Mouse (Mus musculus): Measurements from ENCODE around the gene Upf2. TPM values are rescaled to one million over a fixed set of nuclear protein-coding genes. Genes with fewer than 3 reads are reported as not detected.

Gene Upf2
- total and polyA plus RNA-seq, 3 experiments: 2.9 to 16.7 (median 16.2) TPM

DNA sequence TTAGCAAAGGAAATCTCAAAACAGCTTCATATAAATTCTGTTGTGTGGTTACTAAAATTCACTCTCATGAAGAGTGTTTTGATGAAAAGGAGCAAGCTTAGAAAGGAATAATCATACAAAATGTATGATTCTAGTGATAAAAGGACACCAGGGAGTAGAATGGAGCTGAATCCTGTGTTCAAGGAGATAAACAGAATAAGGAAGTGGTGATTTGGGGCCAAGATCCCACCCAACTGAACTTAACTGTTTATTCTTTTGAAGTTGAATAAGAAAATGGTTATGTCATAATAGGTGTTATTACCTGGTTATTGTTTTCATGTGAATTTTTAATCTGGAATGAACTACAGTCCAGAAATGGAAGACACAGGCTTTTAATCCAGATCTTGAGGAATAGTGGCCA lies 69.3 kb downstream of the Upf2 start:
- Histone ChIP-seq H3K4me1 (ENCODE audit: control insufficient read depth, insufficient read depth, low read length) (no peaks in the 10 kb centered on the region), H3K9ac (ENCODE audit: low read depth, low read length) (no peak overlapping the region), H3K4me3 (no peak overlapping the region), H3K27ac (no peak overlapping the region), H3K79me2 (replicated peaks; ENCODE audit: control insufficient read depth, insufficient read depth, low read length) (no peaks in the 10 kb centered on the region), H3K36me3 (ENCODE audit: control insufficient read depth, insufficient read depth, low read length) (no peaks in the 10 kb centered on the region), H3K27me3 (ENCODE audit: control insufficient read depth, insufficient read depth, low read length) (no peaks in the 10 kb centered on the region)
- intact Hi-C loops (cut with DNase I): no loop called here
- no peak for TF ChIP-seq POLR2A (IDR thresholded peaks at IDR 0.05; ENCODE audit: insufficient read depth, low read depth, low read length)
- no peak for TF ChIP-seq EP300 (IDR thresholded peaks at IDR 0.05; ENCODE audit: insufficient read depth, low read depth, low read length)
- TF ChIP-seq CTCF (IDR thresholded peaks at IDR 0.05): no peak
- DNase-seq: no peak

DNA sequence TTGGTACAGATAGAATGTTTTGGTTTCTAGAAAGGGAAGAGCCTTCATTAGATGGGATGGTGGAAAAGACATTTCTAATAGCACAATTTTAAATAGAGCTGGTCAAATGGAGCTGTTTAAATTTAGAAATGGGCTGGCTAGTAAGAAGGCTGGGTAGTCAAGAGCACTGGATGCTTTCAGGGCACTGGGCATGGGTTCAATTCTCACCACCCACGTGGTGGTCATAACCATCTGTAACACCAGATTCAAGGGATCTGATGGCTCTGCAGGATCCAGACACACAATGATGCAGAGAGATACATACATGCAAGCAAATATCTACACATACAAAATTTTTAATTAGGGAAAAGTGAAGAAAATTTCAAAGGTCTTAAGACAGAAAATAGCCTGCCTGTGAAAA lies 91.4 kb downstream of the Upf2 start:
- no peak overlapping the region for H3K4me3 ChIP-seq
- TF ChIP-seq CTCF (IDR thresholded peaks at IDR 0.05): no peak
- no peak for TF ChIP-seq POLR2A (IDR thresholded peaks at IDR 0.05; ENCODE audit: insufficient read depth, low read depth, low read length)
- TF ChIP-seq EP300 (IDR thresholded peaks at IDR 0.05; ENCODE audit: insufficient read depth, low read depth, low read length): no peak
- H3K27me3 ChIP-seq (ENCODE audit: control insufficient read depth, insufficient read depth, low read length): no peaks in the 10 kb centered on the region
- H3K36me3 ChIP-seq (ENCODE audit: control insufficient read depth, insufficient read depth, low read length): no peaks in the 10 kb centered on the region
- no peak overlapping the region for H3K9ac ChIP-seq (ENCODE audit: low read depth, low read length)
- H3K4me1 ChIP-seq (ENCODE audit: control insufficient read depth, insufficient read depth, low read length): no peaks in the 10 kb centered on the region
- 88% methylated on average over 1 of the region's 1 CpGs for WGBS
- intact Hi-C loops (cut with DNase I): no loop called here
- no peaks in the 10 kb centered on the region for H3K79me2 ChIP-seq (replicated peaks; ENCODE audit: control insufficient read depth, insufficient read depth, low read length)
- no peak overlapping the region for H3K27ac ChIP-seq
- no peak for DNase-seq

DNA sequence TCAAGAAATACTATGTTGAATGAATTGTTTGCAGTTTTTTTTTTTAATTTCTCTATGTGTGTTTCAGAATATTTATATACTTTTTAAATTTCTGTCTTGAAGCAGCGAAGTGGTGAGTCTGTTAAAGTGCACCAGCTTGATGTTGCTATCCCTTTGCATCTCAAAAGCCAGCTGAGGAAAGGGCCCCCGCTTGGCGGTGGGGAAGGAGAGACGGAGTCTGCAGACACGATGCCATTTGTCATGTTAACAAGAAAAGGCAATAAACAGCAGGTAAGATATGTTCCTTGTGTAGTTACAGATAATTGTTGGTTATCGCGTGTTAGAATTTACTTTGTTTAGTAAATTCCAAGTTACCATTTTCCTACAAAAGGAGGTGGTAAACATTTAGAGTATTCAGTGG lies 95.5 kb downstream of the Upf2 start:
- Histone ChIP-seq H3K4me1 (ENCODE audit: control insufficient read depth, insufficient read depth, low read length) (no peaks in the 10 kb centered on the region; the same call in 1 of the 2 replicates), H3K27me3 (ENCODE audit: control insufficient read depth, insufficient read depth, low read length) (no peaks in the 10 kb centered on the region), H3K9ac (ENCODE audit: low read depth, low read length) (no peak overlapping the region), H3K4me3 (no peak overlapping the region), H3K36me3 (ENCODE audit: control insufficient read depth, insufficient read depth, low read length) (peaks cover 3% of the 10 kb centered on the region), H3K79me2 (replicated peaks; ENCODE audit: control insufficient read depth, insufficient read depth, low read length) (no peaks in the 10 kb centered on the region), H3K27ac (no peak overlapping the region)
- TF ChIP-seq POLR2A (IDR thresholded peaks at IDR 0.05; ENCODE audit: insufficient read depth, low read depth, low read length) (no peak), CTCF (IDR thresholded peaks at IDR 0.05) (no peak), EP300 (IDR thresholded peaks at IDR 0.05; ENCODE audit: insufficient read depth, low read depth, low read length) (no peak)
- no peak for DNase-seq
- WGBS: 84% methylated on average over 7 of the region's 7 CpGs
- intact Hi-C loops (cut with DNase I): no loop called here

DNA sequence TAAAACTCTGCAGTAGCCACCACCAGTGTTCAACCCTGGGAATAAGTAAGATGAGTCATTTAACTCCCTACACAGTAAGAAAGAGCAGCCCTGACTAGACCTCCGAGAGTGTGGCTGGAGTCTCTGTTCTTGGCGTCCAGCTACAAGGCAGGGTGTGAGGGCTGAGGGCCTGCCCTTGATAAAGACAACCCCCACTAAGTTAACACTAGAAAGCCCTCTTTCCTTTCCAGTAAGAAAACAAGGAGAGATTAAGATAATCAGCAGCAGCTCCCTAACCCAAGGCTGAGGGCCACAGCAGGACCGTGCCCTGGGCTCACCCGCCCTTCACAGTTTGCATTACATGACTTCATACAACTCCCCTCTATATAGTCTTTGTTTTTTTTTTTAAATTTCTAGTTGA lies 97.3 kb downstream of the Upf2 start:
- intact Hi-C loops (cut with DNase I): no loop called here
- no peaks in the 10 kb centered on the region for H3K79me2 ChIP-seq (replicated peaks; ENCODE audit: control insufficient read depth, insufficient read depth, low read length)
- DNase-seq: no peak
- no peak overlapping the region for H3K27ac ChIP-seq
- no peak for TF ChIP-seq CTCF (IDR thresholded peaks at IDR 0.05)
- TF ChIP-seq EP300 (IDR thresholded peaks at IDR 0.05; ENCODE audit: insufficient read depth, low read depth, low read length): no peak
- no peak for TF ChIP-seq POLR2A (IDR thresholded peaks at IDR 0.05; ENCODE audit: insufficient read depth, low read depth, low read length)
- no peak overlapping the region for H3K9ac ChIP-seq (ENCODE audit: low read depth, low read length)
- no peaks in the 10 kb centered on the region; the same call in 1 of the 2 replicates for H3K4me1 ChIP-seq (ENCODE audit: control insufficient read depth, insufficient read depth, low read length)
- H3K4me3 ChIP-seq: no peak overlapping the region
- 77% methylated on average over 4 of the region's 4 CpGs for WGBS
- no peaks in the 10 kb centered on the region for H3K27me3 ChIP-seq (ENCODE audit: control insufficient read depth, insufficient read depth, low read length)
- H3K36me3 ChIP-seq (ENCODE audit: control insufficient read depth, insufficient read depth, low read length): peaks cover 3% of the 10 kb centered on the region

DNA sequence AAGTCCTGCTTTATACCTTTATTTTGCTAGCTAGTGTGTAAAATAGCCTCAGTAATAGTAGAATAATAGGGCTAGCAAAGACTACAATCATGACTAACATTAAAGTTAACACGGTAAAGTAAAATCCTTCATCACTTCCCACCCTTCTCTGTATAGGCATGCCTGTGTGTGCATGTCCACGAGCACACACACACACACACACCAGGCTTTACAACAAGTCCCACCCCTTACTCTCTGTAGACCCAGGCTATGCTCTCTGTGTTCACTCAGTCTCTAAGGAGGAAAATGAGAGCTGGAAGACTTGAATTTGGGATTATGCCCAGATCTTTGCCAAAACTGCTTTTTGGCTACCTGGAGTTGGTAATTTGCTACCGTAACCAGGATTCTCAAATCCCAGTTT lies 97.7 kb downstream of the Upf2 start:
- intact Hi-C loops (cut with DNase I): no loop called here
- no peaks in the 10 kb centered on the region; the same call in 1 of the 2 replicates for H3K4me1 ChIP-seq (ENCODE audit: control insufficient read depth, insufficient read depth, low read length)

DNA sequence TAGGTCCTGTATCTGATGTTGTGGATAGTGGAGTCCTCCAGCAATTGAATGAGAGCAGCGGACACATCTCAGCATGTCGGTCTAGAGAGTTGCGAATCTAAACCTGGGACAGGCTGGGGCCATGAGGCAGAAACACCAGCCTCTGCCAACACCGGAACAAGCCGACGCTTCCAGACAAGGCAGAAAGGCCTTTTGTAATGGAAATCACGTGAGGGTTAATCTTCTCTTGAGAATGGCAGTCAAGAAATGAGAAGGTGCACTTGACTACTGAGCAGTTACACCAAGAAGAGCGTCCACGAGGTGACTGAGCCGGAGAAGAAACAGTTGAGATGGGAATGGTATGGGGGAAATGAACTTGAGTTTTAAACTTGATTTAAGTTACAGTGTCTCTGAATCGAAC lies 104.2 kb downstream of the Upf2 start:
- 95% methylated on average over 11 of the region's 11 CpGs for WGBS
- H3K79me2 ChIP-seq (replicated peaks; ENCODE audit: control insufficient read depth, insufficient read depth, low read length): no peaks in the 10 kb centered on the region
- TF ChIP-seq CTCF (IDR thresholded peaks at IDR 0.05): no peak
- TF ChIP-seq EP300 (IDR thresholded peaks at IDR 0.05; ENCODE audit: insufficient read depth, low read depth, low read length): no peak
- TF ChIP-seq POLR2A (IDR thresholded peaks at IDR 0.05; ENCODE audit: insufficient read depth, low read depth, low read length): no peak
- intact Hi-C loops (cut with DNase I): no loop called here
- peaks cover under 1% of the 10 kb centered on the region for H3K36me3 ChIP-seq (ENCODE audit: control insufficient read depth, insufficient read depth, low read length)
- H3K4me1 ChIP-seq (ENCODE audit: control insufficient read depth, insufficient read depth, low read length): no peaks in the 10 kb centered on the region
- no peak overlapping the region for H3K4me3 ChIP-seq
- no peaks in the 10 kb centered on the region for H3K27me3 ChIP-seq (ENCODE audit: control insufficient read depth, insufficient read depth, low read length)
- no peak for DNase-seq
- H3K27ac ChIP-seq: no peak overlapping the region
- no peak overlapping the region for H3K9ac ChIP-seq (ENCODE audit: low read depth, low read length)

More for the DNA sequence above, 97.7 kb downstream of the Upf2 start:
- no peak overlapping the region for H3K9ac ChIP-seq (ENCODE audit: low read depth, low read length)
- 88% methylated on average over 3 of the region's 3 CpGs for WGBS
- peaks cover 3% of the 10 kb centered on the region for H3K36me3 ChIP-seq (ENCODE audit: control insufficient read depth, insufficient read depth, low read length)
- DNase-seq: no peak
- no peak overlapping the region for H3K4me3 ChIP-seq
- no peak for TF ChIP-seq EP300 (IDR thresholded peaks at IDR 0.05; ENCODE audit: insufficient read depth, low read depth, low read length)
- no peak for TF ChIP-seq POLR2A (IDR thresholded peaks at IDR 0.05; ENCODE audit: insufficient read depth, low read depth, low read length)
- TF ChIP-seq CTCF (IDR thresholded peaks at IDR 0.05): no peak
- no peak overlapping the region for H3K27ac ChIP-seq
- no peaks in the 10 kb centered on the region for H3K79me2 ChIP-seq (replicated peaks; ENCODE audit: control insufficient read depth, insufficient read depth, low read length)
- no peaks in the 10 kb centered on the region for H3K27me3 ChIP-seq (ENCODE audit: control insufficient read depth, insufficient read depth, low read length)

Measured in heart, adult 2 months (tissue).